Mouse (Mus musculus): ENCODE data around the gene Prkaa1.
"Not testable (repeated sequence)": the region's sequence is repeated elsewhere in the genome, so short reads cannot be mapped to it uniquely, and the experiment has no call there.

The Prkaa1 gene

DNA sequence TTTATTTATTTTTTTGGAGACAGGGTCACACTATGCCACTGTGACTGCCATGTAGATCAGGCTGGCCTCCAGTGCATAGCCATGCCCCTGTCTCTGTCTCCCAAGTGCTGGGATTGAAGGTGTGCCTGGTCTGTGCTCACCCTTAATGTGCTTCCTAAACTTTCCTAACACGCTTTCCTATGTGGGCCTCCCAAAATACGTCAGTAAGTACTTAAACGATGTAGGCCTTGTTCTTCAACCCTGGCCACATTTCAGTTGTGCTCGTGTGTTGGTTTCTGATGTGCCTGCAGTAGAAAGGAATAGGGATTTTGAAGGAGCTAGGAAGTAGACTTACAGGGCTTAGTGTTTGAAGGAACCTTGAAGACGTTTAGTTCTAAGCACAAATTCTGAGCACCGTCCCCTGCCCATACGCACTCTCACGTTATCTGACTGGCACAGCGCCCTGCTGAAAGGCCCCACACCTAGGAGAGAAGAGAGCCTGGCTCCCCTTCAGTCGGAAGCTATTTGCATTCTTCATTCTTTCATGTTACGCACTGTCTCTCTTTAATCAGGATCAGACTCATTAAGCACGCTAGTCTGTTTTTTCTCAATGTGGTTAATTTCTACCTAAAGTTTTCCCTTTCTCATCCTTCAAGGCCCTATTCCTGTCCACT is 21.6 kb downstream of the Prkaa1 start:
- no peak for DNase-seq (ENCODE audit: low spot score)

- no peak for DNase-seq (ENCODE audit: low spot score)
Measured at GRCm38 (mm10) chr15:5173217-5173820, 29.7 kb downstream of the Prkaa1 start.

DNA sequence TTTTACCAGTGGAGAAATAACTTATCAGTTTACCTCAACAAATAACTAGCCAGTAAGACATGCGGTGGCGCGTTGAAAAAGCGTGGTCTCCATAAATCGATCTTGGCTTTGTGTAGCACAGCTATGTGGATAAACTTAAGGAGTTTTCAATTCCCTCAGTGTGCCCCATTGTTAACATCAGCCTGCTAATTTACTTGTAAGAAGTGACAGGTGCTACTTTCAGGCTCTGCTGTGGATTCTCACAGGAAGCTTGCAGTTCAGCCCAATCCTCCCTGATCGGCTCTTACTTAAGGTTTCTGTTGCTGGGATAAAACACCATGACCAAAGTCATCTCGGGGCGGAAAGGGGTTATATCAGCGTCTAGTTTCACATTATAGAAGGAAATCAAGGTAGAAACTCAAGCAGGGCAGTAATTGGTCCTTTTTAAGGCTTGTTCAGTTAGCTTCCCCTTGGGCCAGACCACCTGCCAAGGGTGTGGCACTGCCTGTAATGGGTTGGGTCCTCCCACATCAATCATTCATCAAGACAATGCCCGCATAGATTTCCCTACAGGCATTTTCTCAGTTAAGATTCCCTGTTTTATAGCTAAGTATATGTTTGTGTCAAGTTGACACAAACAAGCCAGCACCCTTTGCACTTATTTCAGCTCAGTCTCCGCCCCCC is 41.1 kb downstream of the Prkaa1 start:
- no peak for DNase-seq (ENCODE audit: low spot score)

GRCm38 (mm10) chr15:5185366-5186292 is 42.0 kb downstream of the Prkaa1 start, which contains the start of gene Ttc33:
Gene Ttc33, plus strand, starts transcription at chr15:5185525.
- DNase-seq (ENCODE audit: low spot score), result peak; percentile 87

DNA sequence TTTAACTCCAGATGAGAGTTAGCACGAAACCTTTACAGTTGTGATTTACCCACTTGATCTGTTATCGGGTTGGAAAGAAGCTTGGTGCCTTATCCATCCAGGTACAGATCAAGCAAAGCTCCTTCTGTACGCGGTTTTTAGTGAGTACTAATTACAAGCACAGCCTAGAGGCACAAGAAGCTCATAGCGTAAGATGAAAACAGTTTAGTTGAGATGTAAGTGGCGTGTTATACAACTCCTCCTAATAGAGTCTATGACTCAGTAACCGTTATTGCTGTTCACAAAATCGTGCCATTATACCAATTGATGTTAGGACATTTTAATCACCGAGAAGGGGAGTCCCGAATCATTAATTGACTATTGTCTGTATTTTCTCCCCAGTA is 42.6 kb downstream of the Prkaa1 start:
- DNase-seq (ENCODE audit: low spot score), result no peak

DNA sequence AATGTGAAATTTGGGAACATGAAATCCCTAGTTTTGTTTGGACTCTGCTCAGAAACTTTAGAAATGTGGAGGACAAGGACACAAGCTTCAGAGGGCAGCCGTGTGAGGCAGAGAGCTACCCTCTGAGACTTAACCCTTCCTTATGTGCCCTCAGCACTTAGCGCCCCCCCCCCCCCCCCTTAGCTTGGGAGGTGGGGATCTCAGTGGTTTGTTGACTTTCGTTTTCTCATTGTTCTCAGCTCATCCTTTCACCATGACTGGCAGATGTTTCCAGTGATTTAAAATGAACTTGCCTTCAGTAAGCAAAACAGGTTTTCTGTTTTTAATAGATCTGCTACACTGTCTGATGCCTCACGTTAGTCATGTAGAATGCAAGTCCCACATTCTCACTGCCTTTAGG is 43.5 kb downstream of the Prkaa1 start:
- DNase-seq (ENCODE audit: low spot score), result no peak

GRCm38 (mm10) chr15:5188029-5188428 is 44.4 kb downstream of the Prkaa1 start:
- no peak for DNase-seq (ENCODE audit: low spot score)

- no peak for DNase-seq (ENCODE audit: low spot score)
Measured at GRCm38 (mm10) chr15:5189504-5190093, 45.9 kb downstream of the Prkaa1 start.

DNA sequence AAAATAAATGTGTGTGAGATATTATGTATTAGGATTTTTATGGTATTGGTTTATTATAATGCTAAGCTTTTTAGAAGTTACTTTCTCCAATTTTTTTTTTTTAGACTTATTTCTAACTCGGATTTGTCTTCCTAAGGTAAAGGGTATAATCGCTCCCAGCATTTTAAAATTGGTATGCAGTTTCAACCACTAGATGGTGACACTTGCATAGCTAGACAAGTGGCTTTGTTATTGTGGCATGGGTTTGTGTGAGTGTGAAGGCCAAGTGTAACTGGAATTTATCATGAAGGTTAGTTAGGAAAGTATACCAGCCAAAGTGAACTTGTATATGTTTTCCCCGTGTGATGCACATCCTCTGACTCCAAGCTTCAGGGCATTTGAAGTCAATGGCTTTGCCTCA is 50.2 kb downstream of the Prkaa1 start:
- peak; percentile 20 for DNase-seq (ENCODE audit: low spot score)

DNA sequence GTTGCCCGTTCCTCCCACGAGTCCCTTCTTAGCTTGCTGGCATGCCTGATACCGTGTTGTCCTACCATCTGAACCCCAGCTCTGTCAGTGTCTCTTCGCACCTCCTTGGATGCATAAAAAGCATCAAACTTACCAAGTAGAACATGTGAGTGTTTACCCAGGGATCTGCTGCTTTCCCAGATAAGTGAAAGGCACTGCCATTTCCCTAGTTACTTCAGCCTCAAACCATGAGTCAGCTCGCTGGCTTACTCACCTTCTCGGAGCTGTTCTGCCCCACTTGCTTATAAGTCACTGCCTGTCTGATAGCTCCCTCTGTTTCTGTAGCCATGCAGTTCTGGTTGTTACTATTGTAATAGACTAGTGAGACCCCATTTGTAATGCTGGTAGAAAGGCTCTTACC is 50.8 kb downstream of the Prkaa1 start:
- no peak for DNase-seq (ENCODE audit: low spot score)

DNA sequence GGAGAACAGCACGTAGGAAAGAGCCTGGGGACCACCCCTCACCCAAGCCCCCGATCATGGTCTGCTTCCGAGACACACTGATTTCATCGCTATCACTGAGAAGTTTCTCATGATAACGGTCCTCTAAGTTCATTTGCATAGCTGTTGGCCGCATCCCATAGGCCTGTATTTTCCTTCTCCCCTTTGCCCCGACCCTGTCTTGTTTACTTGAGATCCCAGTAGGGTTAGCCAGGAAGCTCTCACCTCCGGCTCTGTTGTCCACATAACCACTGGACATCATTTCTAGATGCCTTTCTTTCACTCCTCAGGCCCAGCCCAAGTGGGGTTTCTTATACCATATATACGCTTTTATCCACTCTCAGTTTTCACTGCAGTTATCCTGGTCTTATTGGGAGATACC is 51.3 kb downstream of the Prkaa1 start:
- no peak for DNase-seq (ENCODE audit: low spot score)

- peak; percentile 66 for DNase-seq (ENCODE audit: low spot score)
Measured at GRCm38 (mm10) chr15:5195987-5196514, 52.4 kb downstream of the Prkaa1 start.

GRCm38 (mm10) chr15:5196691-5197090 is 53.0 kb downstream of the Prkaa1 start:
- no peak for DNase-seq (ENCODE audit: low spot score)

- no peak for DNase-seq (ENCODE audit: low spot score)
Measured at GRCm38 (mm10) chr15:5205222-5205621, 61.6 kb downstream of the Prkaa1 start.

DNA sequence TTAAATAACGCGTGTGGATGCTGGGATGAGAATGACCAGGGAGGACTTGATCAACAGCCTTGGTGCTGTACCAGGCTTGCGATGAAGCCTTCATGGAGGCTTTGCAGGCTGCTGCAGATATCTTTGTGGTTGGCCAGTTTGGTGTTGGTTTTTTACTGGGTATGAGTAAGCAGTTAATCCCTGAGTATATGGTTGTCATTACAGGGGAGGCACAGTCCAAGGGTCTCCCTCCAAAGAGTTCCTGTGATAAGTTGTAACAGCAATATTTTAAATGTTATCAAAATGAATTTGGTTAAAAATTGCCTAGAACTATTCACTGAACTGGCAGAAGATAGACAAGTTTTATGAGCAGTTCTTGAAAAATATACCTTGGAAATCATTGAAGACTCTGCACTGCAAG is 65.5 kb downstream of the Prkaa1 start:
- DNase-seq (ENCODE audit: low spot score), result no peak

DNA sequence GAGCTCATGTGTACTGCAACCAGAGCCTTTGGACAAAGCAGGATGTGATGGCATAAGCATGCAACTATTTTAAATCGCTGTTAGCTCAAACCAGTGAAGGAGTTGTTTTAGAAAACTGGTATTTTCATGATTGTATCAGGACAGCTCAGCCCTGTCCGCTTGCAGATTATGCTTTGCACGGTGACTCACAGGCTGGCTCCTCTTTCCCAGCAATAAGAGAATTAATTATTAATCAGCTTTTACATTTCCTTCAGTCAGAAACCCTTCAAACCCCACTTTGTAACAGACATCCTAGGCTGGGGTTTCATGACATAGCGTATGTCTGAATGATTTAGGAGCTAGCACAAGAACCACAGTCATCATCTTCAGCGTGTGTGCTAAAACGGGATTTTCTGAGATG is 76.8 kb downstream of the Prkaa1 start:
- DNase-seq (ENCODE audit: low spot score), result no peak

- not testable (repeated sequence) for DNase-seq (ENCODE audit: low spot score)
Measured at GRCm38 (mm10) chr15:5230746-5231145, 87.1 kb downstream of the Prkaa1 start.
